Mouse (Mus musculus) c-Kit-positive CD71-positive TER-119-negative erythroid progenitor cells, embryonic 14.5 days (primary cell): Measurements from ENCODE around the gene Tnfrsf11a.
A peak's percentile ranks its signal among the peaks of the same experiment; 100 is the strongest.
"Not testable (repeated sequence)": the region's sequence is repeated elsewhere in the genome, so short reads cannot be mapped to it uniquely, and the experiment has no call there.

Experiments
- DNase-seq: peaks from one replicate; pipeline ENCODE4 v3.0.0-alpha.2; 2013; ENCODE audit warnings: low read depth

The Tnfrsf11a gene

DNA sequence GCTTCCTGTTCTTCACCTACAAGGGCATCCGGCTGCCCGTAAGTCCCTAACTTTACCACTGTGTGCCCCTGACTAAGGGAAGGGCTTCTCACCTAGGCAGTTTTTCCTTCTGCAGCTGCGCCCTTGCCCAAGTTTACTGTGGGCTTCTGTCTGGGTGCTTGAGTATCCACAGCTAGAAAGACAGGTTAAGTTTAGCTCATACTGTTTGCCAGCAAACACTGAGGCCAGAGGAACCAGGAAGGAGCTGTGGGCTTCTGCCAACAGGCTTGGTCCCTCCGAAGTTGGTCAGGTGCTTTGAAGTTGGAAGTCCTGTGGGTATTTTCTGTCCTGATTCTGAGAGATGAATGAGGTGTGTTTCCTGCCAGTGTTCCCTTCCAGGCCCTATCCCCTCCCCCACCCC, 4.6 kb downstream of the Tnfrsf11a start:
- no peak for DNase-seq

DNA sequence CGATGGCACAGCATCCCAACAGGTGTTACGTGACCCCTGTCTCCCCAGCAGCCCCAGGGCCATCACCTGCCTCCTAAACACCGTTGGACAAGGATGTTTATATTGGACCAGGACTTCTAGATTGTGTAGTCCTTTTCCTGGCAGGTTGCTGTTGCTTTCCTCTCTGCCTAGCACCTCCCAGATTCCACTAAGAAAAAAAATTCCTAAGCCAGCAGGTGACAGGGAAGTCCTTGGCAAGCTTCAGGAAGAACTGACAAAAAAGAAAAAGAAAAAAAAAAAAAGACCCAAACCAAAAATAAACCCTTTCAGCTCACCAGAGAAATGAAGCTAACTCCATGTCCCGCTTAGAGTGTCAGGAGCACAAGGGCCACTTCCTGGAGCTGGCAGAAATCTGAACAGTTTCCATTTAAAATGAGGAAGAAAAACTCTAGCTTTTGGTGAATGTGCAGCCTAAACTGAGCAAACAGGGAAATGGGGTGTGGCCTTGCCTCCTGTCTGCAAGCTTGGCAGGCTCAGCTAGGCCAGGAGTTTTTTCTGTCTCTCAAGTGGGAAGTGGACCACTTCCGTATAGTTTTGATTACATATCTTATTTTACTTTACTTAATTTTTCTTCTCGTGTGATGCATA, 6.3 kb downstream of the Tnfrsf11a start:
- no peak for DNase-seq

DNA sequence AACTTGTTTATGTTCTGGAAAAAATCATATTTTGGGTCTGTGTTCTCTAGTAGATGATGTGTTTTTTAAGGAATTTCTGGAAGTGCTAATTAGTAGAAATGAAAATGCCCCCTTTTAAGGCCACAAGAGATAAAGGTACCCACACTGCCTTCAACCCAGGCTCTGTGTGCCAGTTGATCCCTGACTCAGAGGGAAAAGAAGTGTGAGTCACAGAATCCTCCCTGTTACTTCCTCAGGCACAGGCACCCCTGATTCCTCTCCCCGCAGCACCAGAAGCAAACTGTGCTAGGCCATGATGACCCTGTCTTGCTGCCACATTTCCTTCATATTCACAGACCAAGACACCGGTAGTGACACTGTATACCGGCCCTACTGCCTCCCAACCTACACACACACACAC, 9.6 kb downstream of the Tnfrsf11a start:
- DNase-seq: no peak

- no peak for DNase-seq
Measured at GRCm38 (mm10) chr1:105794670-105795069, 14.2 kb downstream of the Tnfrsf11a start.

DNA sequence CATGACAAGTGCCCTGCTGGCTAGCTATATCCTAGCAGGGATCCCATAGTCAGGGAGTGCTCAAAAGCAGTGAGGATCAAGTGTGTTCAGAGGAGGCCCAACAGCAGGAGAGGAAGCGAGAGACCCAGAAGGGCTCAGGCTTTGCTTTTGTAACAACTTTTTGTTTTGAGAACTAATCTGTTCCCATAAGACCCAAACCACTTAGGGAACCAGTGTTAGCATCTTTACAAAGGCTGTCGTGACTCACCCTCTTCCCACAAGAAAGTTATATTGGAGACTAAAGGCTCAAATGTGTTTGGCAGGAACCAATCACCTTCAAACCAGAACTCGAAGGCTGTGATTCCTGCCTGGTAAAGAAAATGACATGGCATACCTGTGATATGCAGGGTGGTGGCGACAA, 15.2 kb downstream of the Tnfrsf11a start:
- DNase-seq: no peak

- peak; percentile 9 for DNase-seq
Measured at GRCm38 (mm10) chr1:105800570-105800969, 20.1 kb downstream of the Tnfrsf11a start.

DNA sequence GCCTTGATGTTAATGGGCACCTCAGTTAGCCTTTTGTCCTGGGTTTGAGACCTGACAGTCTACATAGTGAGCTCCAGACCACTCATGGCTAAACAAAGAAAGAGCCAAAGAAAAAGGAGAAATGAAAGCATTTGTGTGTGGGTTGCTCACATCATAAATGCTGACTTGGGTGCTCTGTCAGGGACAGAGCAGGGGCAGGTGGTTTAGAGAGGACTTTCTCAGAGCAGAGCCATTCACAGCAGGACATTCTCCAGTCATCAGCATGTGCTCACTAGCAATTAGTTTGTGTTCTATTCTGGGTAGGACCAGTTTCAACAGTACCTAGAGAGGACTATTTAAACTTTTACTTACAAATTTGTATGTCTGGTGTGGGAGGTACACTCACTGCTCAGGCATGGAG, 20.7 kb downstream of the Tnfrsf11a start:
- DNase-seq: no peak

DNA sequence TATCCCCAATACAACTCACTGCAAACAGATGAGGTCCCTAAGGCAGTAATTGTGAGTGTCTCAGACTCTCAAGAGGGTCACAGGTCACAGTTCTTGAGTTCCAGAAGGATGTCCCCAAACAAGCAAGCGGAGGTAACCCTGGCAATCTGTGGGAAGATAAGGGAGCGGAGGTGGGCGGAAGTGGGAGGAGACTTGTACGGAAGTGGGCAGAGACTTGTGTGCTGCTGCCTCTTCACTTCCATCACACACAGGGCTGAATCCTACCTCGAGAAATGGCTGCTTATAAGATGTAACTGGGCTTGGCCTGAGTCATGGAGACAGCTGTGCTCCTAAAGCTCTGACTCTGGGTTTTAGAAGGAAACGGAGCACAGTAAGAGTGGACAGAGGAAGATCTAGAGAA, 22.4 kb downstream of the Tnfrsf11a start:
- peak; percentile 15 for DNase-seq

DNA sequence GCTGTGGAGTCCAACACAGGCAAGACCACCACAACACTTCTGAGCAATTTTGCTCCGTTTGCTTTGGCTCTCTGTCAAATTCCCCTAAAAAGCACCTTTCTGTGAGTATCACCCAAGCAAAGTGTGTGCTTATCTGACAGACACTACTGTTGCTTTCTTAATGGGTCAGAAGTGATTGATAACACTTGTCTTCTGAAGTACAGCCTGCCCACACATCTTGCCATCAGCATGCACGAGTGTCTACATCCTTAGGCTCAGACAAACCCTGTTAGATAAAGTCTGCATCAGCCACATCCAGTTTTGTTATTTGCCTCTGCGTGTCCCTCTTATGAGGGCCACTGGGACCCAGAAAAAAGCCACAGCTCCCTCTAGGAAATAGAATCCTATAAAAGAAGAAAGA, 23.8 kb downstream of the Tnfrsf11a start:
- DNase-seq: peak; percentile 10

GRCm38 (mm10) chr1:105805565-105805964, 25.0 kb downstream of the Tnfrsf11a start:
- no peak for DNase-seq

- no peak for DNase-seq
Measured at GRCm38 (mm10) chr1:105807028-105807722, 26.7 kb downstream of the Tnfrsf11a start.

DNA sequence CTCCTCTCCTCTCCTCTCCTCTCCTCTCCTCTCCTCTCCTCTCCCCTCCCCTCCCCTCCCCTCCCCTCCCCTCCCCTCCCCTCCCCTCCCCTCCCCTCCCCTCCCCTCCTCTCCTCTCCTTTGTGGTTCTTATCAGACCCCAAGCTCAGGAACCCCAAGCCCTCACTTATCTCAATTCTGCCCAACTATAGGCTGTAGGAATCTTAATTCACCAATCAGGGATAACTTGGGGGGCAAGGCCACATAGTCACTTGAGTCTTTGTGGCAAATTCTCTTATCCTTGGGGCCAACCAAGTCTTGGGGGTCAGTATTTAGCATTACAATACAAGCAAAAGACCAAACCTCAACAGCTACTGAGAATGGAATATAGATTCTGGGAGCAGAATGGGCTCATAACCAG, 31.5 kb downstream of the Tnfrsf11a start:
- DNase-seq: not testable (repeated sequence)

DNA sequence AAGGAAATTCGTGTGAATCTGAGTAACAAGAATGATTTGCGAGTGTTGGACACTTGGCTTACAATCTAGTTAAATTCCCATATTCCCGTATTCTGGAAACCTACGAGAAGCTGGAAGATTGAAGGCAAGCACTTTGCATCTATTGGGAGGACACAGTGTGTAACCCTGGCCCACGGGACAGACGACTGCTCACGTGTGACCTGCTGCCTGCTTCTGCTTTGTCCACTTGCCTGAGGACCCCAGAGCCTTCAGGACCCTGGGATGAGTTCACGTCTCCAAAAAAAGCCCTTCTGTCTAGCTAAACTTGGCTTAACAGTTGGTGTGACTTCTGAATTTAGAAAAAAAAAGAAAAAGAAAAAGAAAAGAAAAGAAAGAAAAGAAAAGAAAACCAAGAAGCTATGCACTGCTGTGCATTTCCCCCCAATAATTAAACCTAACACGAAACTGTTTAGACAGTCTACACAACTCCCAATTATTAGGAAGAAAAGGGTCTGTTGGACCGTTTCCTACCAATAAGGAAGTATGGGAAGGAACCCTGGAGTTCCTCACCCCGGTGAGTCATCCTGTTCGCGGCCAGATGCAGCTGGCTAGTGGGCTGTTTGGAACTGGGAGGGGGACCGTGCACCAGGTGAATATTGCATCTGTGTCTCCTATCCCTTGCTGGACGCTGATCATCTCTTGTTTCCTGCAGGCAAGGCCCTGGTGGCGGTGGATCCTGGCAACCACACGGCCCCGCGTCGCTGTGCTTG, 32.6 kb downstream of the Tnfrsf11a start:
- no peak for DNase-seq

DNA sequence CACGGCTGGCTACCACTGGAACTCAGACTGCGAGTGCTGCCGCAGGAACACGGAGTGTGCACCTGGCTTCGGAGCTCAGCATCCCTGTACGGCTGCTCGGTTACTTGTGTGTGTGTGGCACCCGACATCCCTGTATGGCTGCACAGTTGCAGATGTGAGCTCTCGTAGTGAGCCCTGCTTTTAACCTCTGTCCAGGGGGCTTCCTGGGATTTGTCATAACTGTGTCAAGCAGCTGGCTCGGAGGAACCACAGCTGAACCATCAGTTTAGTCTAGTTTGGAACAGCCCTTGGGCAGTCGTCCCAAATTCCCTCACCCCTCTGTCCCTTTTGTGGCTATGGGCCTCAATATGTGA, 33.2 kb downstream of the Tnfrsf11a start:
- DNase-seq: no peak

GRCm38 (mm10) chr1:105814402-105815270, 34.1 kb downstream of the Tnfrsf11a start:
- no peak for DNase-seq

GRCm38 (mm10) chr1:105815310-105815709, 34.8 kb downstream of the Tnfrsf11a start:
- no peak for DNase-seq

DNA sequence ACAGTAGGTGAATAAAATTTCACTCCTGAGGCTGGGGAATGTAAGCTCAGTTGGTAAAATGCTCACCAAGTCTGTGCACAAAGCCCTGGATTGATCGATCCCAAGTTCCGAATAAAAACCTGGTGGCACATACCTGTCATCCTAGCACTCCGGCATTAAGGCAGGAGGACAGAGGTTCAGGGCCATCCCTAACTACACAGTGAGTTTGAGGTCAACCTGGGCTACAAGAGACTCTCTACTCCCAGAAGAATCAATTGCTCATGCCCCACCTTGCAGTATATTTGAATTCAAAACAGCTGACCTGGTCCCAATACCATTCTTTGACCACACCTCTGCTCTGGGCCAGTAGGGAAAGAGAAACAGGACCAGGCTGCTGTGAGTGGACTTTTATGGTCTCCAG, 35.2 kb downstream of the Tnfrsf11a start:
- DNase-seq: no peak

DNA sequence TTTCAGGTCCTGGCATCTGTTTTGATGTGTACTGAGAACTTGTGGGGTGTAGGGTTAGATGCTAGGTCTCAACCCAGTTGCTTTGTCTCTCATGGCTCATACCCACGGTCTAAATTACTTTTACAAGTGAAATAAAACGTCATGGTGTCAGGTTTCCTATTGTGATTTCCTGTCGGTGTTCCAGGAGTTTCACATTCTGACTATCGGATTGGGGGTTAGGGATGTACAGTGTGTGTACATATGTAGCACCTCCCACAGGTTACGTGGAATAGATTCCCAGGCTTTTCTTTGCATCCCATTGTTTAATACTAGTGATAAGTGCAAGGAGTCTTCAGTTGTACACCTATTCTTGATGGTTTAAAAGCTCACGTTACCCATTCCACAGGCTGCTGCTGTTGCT, 38.5 kb downstream of the Tnfrsf11a start:
- no peak for DNase-seq

GRCm38 (mm10) chr1:105819740-105820139, 39.2 kb downstream of the Tnfrsf11a start:
- DNase-seq: no peak

GRCm38 (mm10) chr1:105824356-105824755, 43.8 kb downstream of the Tnfrsf11a start:
- no peak for DNase-seq

GRCm38 (mm10) chr1:105824980-105825379, 44.5 kb downstream of the Tnfrsf11a start:
- no peak for DNase-seq

GRCm38 (mm10) chr1:105827374-105827773, 46.9 kb downstream of the Tnfrsf11a start:
- no peak for DNase-seq
